Mouse (Mus musculus) cortical plate, adult 2 months (tissue): ENCODE results near the gene Cep104.

Experiments used
- CTCF ChIP-seq: fragments of 200-500 bp; IDR thresholded peaks from 2 replicates; pipeline ENCODE4 v1.5.1; 2011; ENCODE audit warnings: mild to moderate bottlenecking, control low read depth, low read length; ENCODE audit not compliant: insufficient read depth; ENCODE audit errors: extremely low read depth
- POLR2A ChIP-seq: fragments of 200-500 bp; IDR thresholded peaks from 2 replicates; pipeline ENCODE4 v1.6.1; 2011; ENCODE audit warnings: mild to moderate bottlenecking, low read length, control low read depth; ENCODE audit not compliant: insufficient read depth; ENCODE audit errors: extremely low read depth

DNA sequence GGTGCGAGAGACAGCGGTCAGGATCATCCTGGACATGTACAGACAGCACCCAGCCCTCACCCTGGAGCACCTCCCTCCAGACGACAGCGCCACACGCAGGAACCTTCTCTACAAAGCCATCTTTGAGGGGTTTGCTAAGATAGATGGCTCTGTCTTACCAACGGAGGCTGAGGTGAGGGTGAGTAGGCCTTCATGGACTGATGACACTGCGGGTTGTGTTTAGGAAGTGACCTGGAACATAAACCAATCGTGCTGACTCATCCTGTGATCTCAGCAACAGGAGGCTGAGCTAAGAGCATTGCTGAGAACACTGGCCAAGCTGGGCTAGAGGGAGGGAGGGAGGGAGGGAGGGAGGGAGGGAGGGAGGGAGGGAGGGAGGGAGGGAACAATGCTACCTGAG lies 18.5 kb downstream of the Cep104 start:
- TF ChIP-seq CTCF (no peak), POLR2A (no peak)
